Mouse (Mus musculus): ENCODE data around the gene S100a1. TPM values are rescaled to one million over a fixed set of nuclear protein-coding genes. Genes with fewer than 3 reads are reported as not detected.

S100a1 gene
- total RNA-seq (2014; rRNA removed) (27.7 and 28.1 TPM in 2 replicates), polyA plus RNA-seq (2015; fragmentation: Nextera tagmentation; extraction: Ambion mirVana) (88.9 and 93.6 TPM in 2 replicates)

DNA sequence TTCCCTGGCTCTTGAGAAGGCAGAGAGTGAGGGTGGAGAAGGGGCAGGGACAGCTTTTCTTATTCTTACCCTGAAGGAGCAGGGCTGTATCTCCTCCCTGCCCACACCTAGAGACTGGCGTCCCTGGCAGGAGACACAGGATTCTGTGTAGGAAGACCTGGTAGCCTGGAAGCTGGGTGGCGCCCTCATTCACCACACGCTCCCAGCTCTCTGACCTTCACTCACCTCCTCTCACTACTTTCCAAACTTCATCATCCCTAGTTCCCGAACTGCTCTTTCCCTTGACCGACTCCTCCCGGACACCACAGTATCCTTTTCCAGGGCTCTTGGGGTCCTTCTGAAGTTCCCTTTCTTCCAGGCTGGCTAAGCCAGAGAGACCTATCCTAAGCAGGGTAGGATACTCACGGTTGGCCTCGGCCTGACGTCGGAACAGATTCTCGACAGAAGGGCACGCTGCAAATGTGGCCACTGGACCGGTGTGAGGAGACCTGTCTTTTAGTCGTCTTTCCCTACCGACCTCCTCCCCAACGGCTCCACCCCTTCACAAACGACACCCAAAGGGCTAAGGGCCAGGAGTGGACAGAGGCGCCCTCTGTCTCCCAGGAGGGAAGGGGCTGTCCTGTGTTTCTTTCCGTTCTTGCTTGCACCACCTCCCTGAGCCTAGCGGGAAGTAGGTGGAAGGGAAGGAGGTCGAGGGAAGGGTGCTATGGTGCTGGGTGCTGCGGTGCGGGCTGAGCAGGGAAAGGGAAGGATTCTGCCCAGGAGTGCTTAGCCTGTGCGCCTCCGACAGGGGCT is at the start of gene S100a1, which contains the start of gene S100a13:
TSS of gene S100a1 (minus strand) at position 597 of the 795 bp plus-strand sequence.
TSS of gene S100a13 (plus strand) at position 640 of the 795 bp plus-strand sequence.
- H3K4me3 ChIP-seq (ENCODE audit: low read length), result peak within 1 kb of the TSS; percentile 26
- 8% methylated on average over 24 of the region's 25 CpGs for WGBS
- no peaks in the 10 kb centered on the region for H3K9me3 ChIP-seq (ENCODE audit: low read length)
- H3K36me3 ChIP-seq (ENCODE audit: insufficient read depth, low read length), result no peaks in the 10 kb centered on the region
- H3K27me3 ChIP-seq (ENCODE audit: insufficient read depth, low read length), result peaks cover 4% of the 10 kb centered on the region
- DNase-seq (ENCODE audit: low spot score) (peak; percentile 52), ATAC-seq (peak; percentile 37; the same call in 1 of the 2 replicates)
- TF ChIP-seq CTCF (IDR thresholded peaks at IDR 0.05; ENCODE audit: low read depth), result peak; percentile 50; the same call in 1 of the 2 replicates
- peak within 1 kb of the TSS; percentile 42; the same call in 1 of the 2 replicates for H3K27ac ChIP-seq
- peak within 1 kb of the TSS; percentile 56 for H3K4me2 ChIP-seq (ENCODE audit: low read depth, low read length)
- peaks cover 7% of the 10 kb centered on the region; the same call in 1 of the 2 replicates for H3K4me1 ChIP-seq (ENCODE audit: insufficient read depth, low read length)
- 0 out of 2 replicates have a peak within 1 kb of the TSS, but pooled peaks have one; percentile 22 for H3K9ac ChIP-seq (replicated peaks; ENCODE audit: low read length)

DNA sequence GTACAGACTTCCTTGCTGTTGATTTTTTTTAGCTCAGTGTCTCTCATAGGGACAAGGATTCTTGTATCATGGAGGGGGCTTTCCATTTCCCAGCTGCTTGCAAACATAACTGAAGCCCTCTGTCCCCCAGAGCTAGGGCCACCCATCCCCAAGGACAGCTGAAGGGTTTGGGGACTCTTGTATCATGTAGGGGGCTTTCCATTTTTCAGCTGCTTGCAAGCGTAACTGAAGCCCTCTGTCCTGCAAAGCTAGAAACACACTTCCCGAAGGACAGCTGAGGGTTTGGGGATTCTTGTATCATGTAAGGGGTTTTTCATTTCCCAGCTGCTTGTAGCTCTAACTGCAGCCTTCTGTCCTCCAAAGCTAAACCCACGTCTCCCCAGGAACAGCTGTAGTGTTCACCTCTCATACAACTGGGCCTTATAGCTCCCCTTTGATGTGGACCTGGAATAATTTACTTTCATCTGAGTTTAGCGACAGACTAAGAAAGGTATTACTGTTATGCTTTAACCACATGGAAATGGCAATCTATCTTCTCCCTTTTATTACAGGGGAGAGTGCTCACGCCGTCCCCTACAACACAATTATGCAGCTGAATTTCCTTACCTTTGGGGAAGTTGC is 45.9 kb upstream of the S100a1 start, which contains the start of gene S100a3:
TSS of gene S100a3 (plus strand) at position 571 of the 621 bp plus-strand sequence.
- Histone ChIP-seq H3K27me3 (ENCODE audit: insufficient read depth, low read length) (no peaks in the 10 kb centered on the region), H3K36me3 (ENCODE audit: insufficient read depth, low read length) (no peaks in the 10 kb centered on the region), H3K27ac (peak within 1 kb of the TSS; percentile 32), H3K9ac (replicated peaks; ENCODE audit: low read length) (no peak within 1 kb of the TSS), H3K4me3 (ENCODE audit: low read length) (no peak within 1 kb of the TSS), H3K4me1 (ENCODE audit: insufficient read depth, low read length) (no peaks in the 10 kb centered on the region), H3K9me3 (ENCODE audit: low read length) (no peaks in the 10 kb centered on the region), H3K4me2 (ENCODE audit: low read depth, low read length) (no peak within 1 kb of the TSS)
- DNase-seq (ENCODE audit: low spot score) (peak; percentile 30), ATAC-seq (peak; percentile 36; the same call in 1 of the 2 replicates)
- TF ChIP-seq CTCF (IDR thresholded peaks at IDR 0.05; ENCODE audit: low read depth), result no peak
- WGBS, result 79% methylated on average over 6 of the region's 6 CpGs

DNA sequence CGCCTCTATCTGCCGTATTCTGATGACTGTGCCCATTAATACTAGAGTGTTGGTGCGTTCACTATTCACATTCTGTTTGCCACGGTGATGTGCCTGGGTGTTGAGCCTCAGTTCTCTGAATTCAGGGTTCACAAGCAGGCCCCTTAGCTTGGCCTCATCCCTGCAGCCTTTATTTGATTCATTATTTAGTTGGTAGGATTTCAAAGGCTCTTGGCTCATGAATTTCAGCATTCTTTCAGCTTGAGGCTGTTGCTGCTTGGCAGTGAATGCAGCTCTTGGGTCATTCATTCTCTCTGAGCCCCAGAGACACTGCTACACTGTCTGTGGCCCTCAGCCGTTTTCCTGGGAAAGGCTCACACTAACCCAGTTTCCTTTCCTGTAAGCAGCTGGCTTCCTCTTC is 41.8 kb upstream of the S100a1 start:
- 28% methylated on average over 5 of the region's 5 CpGs for WGBS
- no peak overlapping the region for H3K4me2 ChIP-seq (ENCODE audit: low read depth, low read length)
- H3K9me3 ChIP-seq (ENCODE audit: low read length), result no peaks in the 10 kb centered on the region
- no peak overlapping the region for H3K9ac ChIP-seq (replicated peaks; ENCODE audit: low read length)
- H3K4me1 ChIP-seq (ENCODE audit: insufficient read depth, low read length), result no peaks in the 10 kb centered on the region
- ATAC-seq, result peak; percentile 93
- peak; percentile 77 for DNase-seq (ENCODE audit: low spot score)
- no peak for TF ChIP-seq CTCF (IDR thresholded peaks at IDR 0.05; ENCODE audit: low read depth)
- no peaks in the 10 kb centered on the region for H3K36me3 ChIP-seq (ENCODE audit: insufficient read depth, low read length)
- no peaks in the 10 kb centered on the region for H3K27me3 ChIP-seq (ENCODE audit: insufficient read depth, low read length)
- peak overlapping the region; percentile 62 for H3K27ac ChIP-seq
- no peak overlapping the region for H3K4me3 ChIP-seq (ENCODE audit: low read length)

DNA sequence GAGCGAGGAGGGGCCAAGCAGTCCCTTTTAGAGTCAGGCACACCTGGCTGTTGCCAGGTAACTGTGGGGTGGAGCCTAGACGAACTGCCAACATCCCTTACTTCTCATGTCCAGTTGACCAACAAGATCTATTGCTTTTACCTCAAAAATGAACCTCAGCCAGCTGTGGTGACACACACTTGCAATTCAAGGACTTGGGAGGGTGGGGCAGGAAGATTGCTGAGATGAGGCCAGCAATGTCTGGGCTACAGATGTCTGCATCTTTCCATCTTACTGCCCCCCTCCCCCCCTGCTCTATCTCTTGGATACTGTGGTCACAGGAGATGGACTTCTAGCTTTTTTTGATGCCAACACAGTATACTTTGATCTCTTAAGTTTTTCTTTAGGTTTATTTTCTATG is 38.0 kb upstream of the S100a1 start:
- Histone ChIP-seq H3K36me3 (ENCODE audit: insufficient read depth, low read length) (no peaks in the 10 kb centered on the region), H3K27me3 (ENCODE audit: insufficient read depth, low read length) (no peaks in the 10 kb centered on the region), H3K4me2 (ENCODE audit: low read depth, low read length) (no peak overlapping the region), H3K9ac (replicated peaks; ENCODE audit: low read length) (no peak overlapping the region), H3K4me1 (ENCODE audit: insufficient read depth, low read length) (no peaks in the 10 kb centered on the region), H3K27ac (no peak overlapping the region), H3K4me3 (ENCODE audit: low read length) (no peak overlapping the region), H3K9me3 (ENCODE audit: low read length) (no peaks in the 10 kb centered on the region)
- DNase-seq (ENCODE audit: low spot score), result no peak
- TF ChIP-seq CTCF (IDR thresholded peaks at IDR 0.05; ENCODE audit: low read depth), result no peak
- no peak for ATAC-seq
- 87% methylated on average over 2 of the region's 2 CpGs for WGBS

DNA sequence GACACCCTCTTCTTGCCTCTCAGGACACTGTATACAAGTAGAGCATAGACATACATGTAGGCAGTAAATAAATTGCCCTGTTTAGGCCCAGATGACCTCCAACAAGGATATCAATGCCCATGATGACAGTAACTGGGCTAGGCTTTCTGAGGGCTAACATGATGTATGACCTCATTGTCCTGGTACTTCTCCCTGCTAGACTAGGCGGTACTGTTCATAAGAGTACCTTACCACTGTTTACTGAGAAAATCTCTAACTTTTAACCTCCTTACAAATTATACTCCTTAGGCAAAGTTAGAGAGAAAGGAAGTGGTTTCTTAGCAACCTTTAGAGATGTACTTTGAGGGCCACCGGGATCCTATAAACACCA is 36.2 kb upstream of the S100a1 start:
- H3K4me2 ChIP-seq (ENCODE audit: low read depth, low read length), result no peak overlapping the region
- H3K9me3 ChIP-seq (ENCODE audit: low read length), result no peaks in the 10 kb centered on the region
- no peaks in the 10 kb centered on the region for H3K36me3 ChIP-seq (ENCODE audit: insufficient read depth, low read length)
- TF ChIP-seq CTCF (IDR thresholded peaks at IDR 0.05; ENCODE audit: low read depth), result no peak
- 96% methylated on average over 2 of the region's 2 CpGs for WGBS
- ATAC-seq (no peak), DNase-seq (ENCODE audit: low spot score) (no peak)
- H3K4me1 ChIP-seq (ENCODE audit: insufficient read depth, low read length), result no peaks in the 10 kb centered on the region
- no peak overlapping the region for H3K4me3 ChIP-seq (ENCODE audit: low read length)
- H3K27me3 ChIP-seq (ENCODE audit: insufficient read depth, low read length), result no peaks in the 10 kb centered on the region
- no peak overlapping the region for H3K9ac ChIP-seq (replicated peaks; ENCODE audit: low read length)
- H3K27ac ChIP-seq, result no peak overlapping the region

DNA sequence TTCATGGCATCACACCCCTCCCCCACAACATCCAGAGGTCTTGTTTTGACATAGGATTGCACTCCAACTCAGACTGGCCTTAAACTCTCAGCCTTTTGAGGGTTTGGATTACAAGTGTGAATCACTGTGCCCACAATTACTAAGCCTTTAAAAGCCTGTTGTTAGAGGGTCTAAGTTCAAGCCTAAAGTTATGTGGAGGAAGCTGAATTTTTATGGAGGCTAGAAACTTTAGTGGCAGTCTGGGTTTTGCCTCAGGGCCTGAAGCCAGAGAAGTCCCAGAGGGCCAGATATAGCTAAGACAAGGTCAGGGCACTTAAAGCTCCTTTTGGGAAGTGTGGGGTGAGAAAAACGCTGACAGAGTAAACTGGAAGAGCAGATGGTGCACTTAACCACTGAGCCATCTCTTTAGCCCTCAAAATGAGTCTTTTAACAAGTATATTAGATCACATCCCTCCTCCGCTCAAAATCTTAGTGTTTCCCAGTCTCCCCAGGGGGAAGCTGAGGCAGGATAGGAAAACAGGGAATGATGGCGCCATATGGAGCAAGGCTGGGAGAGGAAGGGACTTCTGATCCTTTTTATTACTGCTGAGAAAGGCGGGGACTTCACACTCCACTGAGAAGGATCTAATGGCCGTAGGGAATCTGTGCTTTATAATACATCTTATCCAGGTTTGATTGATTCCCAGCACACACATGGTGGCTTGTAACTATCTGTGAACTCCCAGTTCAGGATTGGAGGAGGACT is 35.7 kb upstream of the S100a1 start:
- no peak overlapping the region for H3K4me3 ChIP-seq (ENCODE audit: low read length)
- H3K36me3 ChIP-seq (ENCODE audit: insufficient read depth, low read length), result no peaks in the 10 kb centered on the region
- H3K4me1 ChIP-seq (ENCODE audit: insufficient read depth, low read length), result no peaks in the 10 kb centered on the region
- no peak for TF ChIP-seq CTCF (IDR thresholded peaks at IDR 0.05; ENCODE audit: low read depth)
- ATAC-seq (no peak), DNase-seq (ENCODE audit: low spot score) (no peak)
- H3K9me3 ChIP-seq (ENCODE audit: low read length), result no peaks in the 10 kb centered on the region
- 65% methylated on average over 5 of the region's 5 CpGs for WGBS
- H3K4me2 ChIP-seq (ENCODE audit: low read depth, low read length), result no peak overlapping the region
- H3K27ac ChIP-seq, result no peak overlapping the region
- H3K27me3 ChIP-seq (ENCODE audit: insufficient read depth, low read length), result no peaks in the 10 kb centered on the region
- no peak overlapping the region for H3K9ac ChIP-seq (replicated peaks; ENCODE audit: low read length)

All from hindbrain, postnatal 0 days (tissue).